Mouse (Mus musculus) liver, adult 2 months (tissue): ENCODE results near the gene Hoxc13.

Experiments used
- CTCF ChIP-seq: fragments of 200-500 bp; IDR thresholded peaks from 2 replicates; pipeline ENCODE4 v1.5.1; 2011; ENCODE audit warnings: low read depth, low read length, control low read depth
- POLR2A ChIP-seq: fragments of 200-500 bp; IDR thresholded peaks from 2 replicates; pipeline ENCODE4 v1.6.1; 2011; ENCODE audit warnings: low read length, control low read depth; ENCODE audit not compliant: insufficient read depth; ENCODE audit errors: extremely low read depth

- TF ChIP-seq CTCF (no peak), POLR2A (no peak)
These were observed 56.6 kb downstream of the Hoxc13 start for GRCm38 (mm10) chr15:102977423-102977974.
